Mouse (Mus musculus): ENCODE measurements at regions not wholly inside any gene's neighbourhood (a gene's known extent, or its start where the extent isn't known, plus 50 kb on each side); places are given as distances from the start of the nearest gene placed in this dataset.

DNA sequence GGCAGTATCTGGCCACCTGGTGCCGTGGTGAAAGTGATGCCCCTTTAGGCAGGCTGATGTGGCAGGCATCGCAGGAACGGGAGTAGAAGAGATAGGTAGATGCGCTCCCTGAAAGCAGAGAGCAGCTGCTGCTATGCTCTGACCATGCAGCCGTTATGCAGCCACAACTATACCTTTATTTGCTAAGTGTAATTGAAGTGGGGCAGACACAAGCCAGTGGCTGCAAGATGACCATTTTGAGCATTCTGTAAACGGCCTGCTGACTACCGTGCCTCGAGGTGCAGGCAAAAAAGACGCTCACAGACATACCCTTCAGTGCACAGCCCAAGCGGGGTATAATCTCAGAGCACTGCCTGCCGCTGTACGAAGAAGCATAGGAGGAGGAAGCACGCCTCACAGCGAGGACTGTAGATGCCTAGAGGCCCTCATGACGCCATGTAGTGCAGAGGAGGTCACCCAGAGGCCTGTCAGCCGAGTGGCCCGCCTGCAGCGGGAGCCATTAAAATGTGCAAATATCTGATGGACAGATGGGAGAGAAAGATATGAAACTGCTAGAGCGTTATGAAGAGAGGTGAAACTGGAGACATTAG lies 170.9 kb downstream of the Spata18 start:
- TF ChIP-seq CTCF (conservative IDR thresholded peaks at IDR 0.05; ENCODE audit: low read length) (no peak), NANOG (IDR thresholded peaks at IDR 0.05; ENCODE audit: borderline replicate concordance, low read length) (no peak), POU5F1 (IDR thresholded peaks at IDR 0.05; ENCODE audit: borderline replicate concordance, low read length) (no peak)

Data from E14TG2a.4 (cell line).